Mouse (Mus musculus) heart, embryonic 10.5 days (tissue): ENCODE measurements around the gene Cldn11. TPM values are rescaled to one million over a fixed set of nuclear protein-coding genes. Genes with fewer than 3 reads are reported as not detected.

Source experiments
- polyA plus RNA-seq: library from polyadenylated mRNA; unstranded; fragments of >200 nt; fragmentation: Nextera tagmentation; extraction: Ambion mirVana; gene quantifications from 2 replicates; pipeline ENCODE4 v1.2.1, GENCODE M21; 2016

Cldn11 gene
- polyA plus RNA-seq, 1 experiment from 2014 or later, result 4.2 TPM

Other genes starting within 250 kb of the Cldn11 start
- gene Phc3, start 180.5 kb upstream of the Cldn11 start, polyA plus RNA-seq, result 4.7 and 5.3 TPM in 2 replicates
- gene Prkci, start 154.2 kb upstream of the Cldn11 start, polyA plus RNA-seq, result 23.2 and 32.7 TPM in 2 replicates
- gene Skil, start 54.9 kb upstream of the Cldn11 start, polyA plus RNA-seq, result 19.0 and 22.0 TPM in 2 replicates
- 0.43 and 0.46 TPM in 2 replicates for gene Slc7a14, start 160.5 kb downstream of the Cldn11 start, polyA plus RNA-seq